Mouse (Mus musculus) small intestine, adult 10 weeks (tissue): ENCODE measurements around the gene Syt3. TPM values are rescaled to one million over a fixed set of nuclear protein-coding genes. Genes with fewer than 3 reads are reported as not detected.

Experiments
- polyA plus RNA-seq: library from polyadenylated mRNA; stranded (reverse); fragments of 350-450 nt; fragmentation: Illumina TruSeq; extraction: RNeasy Lipid Tissue Mini Kit (QIAGEN cat#74804); gene quantifications from one replicate; pipeline ENCODE4 v1.2.3, GENCODE M21; 2014; ENCODE audit warnings: low replicate concordance

Gene Syt3
- not detected for polyA plus RNA-seq

GRCm38 (mm10) chr7:44383980-44384715 is at the start of gene Syt3:
Gene Syt3 (plus strand): TSS chr7:44384102.

GRCm38 (mm10) chr7:44385720-44386119 is 1.8 kb downstream of the Syt3 start, which contains the start of gene 1700008O03Rik:
Gene 1700008O03Rik (minus strand): TSS chr7:44385820.

GRCm38 (mm10) chr7:44428968-44429521 is 45.1 kb downstream of the Syt3 start, which contains the start of gene Lrrc4b:
Gene Lrrc4b (plus strand): TSS chr7:44429018.

Other genes starting within 250 kb of the Syt3 start
- gene Klk1b16, start 247.3 kb upstream of the Syt3 start, polyA plus RNA-seq: not detected
- gene Klk1b24, start 195.9 kb upstream of the Syt3 start, polyA plus RNA-seq: not detected
- gene Klk1b3, start 185.9 kb upstream of the Syt3 start, polyA plus RNA-seq: not detected
- not detected for gene Klk1b4, start 176.7 kb upstream of the Syt3 start, polyA plus RNA-seq
- gene Klk1b5, start 168.2 kb upstream of the Syt3 start, polyA plus RNA-seq: 0.71 TPM
- gene Klk1, start 158.7 kb upstream of the Syt3 start, polyA plus RNA-seq: 65.0 TPM
- not detected for gene Gm36864, start 147.9 kb upstream of the Syt3 start, polyA plus RNA-seq
- 0.63 TPM for gene 1700028J19Rik, start 137.4 kb upstream of the Syt3 start, polyA plus RNA-seq
- 39.8 TPM for gene 2410002F23Rik, start 137.4 kb upstream of the Syt3 start, polyA plus RNA-seq
- not detected for gene Acp4, start 126.7 kb upstream of the Syt3 start, polyA plus RNA-seq
- gene Gm15517, start 122.7 kb upstream of the Syt3 start, polyA plus RNA-seq: not detected
- gene Clec11a, start 77.2 kb upstream of the Syt3 start, polyA plus RNA-seq: 0.30 TPM
- gene Shank1, start 73.8 kb upstream of the Syt3 start, polyA plus RNA-seq: 0.04 TPM
- not detected for gene 1700008O03Rik, start 1.7 kb downstream of the Syt3 start, polyA plus RNA-seq
- gene Lrrc4b, start 44.9 kb downstream of the Syt3 start, polyA plus RNA-seq: not detected
- gene Aspdh, start 81.3 kb downstream of the Syt3 start, polyA plus RNA-seq: not detected
- 1.0 TPM for gene Josd2, start 83.9 kb downstream of the Syt3 start, polyA plus RNA-seq
- 1.2 TPM for gene Emc10, start 112.4 kb downstream of the Syt3 start, polyA plus RNA-seq
- not detected for gene Fam71e1, start 112.5 kb downstream of the Syt3 start, polyA plus RNA-seq
- gene Mybpc2, start 140.6 kb downstream of the Syt3 start, polyA plus RNA-seq: not detected
- gene Spib, start 148.0 kb downstream of the Syt3 start, polyA plus RNA-seq: 0.45 TPM
- gene Pold1, start 164.7 kb downstream of the Syt3 start, polyA plus RNA-seq: not detected
- gene Nr1h2, start 169.8 kb downstream of the Syt3 start, polyA plus RNA-seq: 0.78 TPM
- 0.67 TPM for gene Napsa, start 188.3 kb downstream of the Syt3 start, polyA plus RNA-seq
- gene Kcnc3, start 206.6 kb downstream of the Syt3 start, polyA plus RNA-seq: 0.33 TPM